Mouse (Mus musculus) hindbrain, embryonic 15.5 days (tissue): Measurements from ENCODE around the gene Ric8a. TPM values are rescaled to one million over a fixed set of nuclear protein-coding genes. Genes with fewer than 3 reads are reported as not detected.

Source experiments
- ATAC-seq: fragments of 200-750 bp; cut with Nextera tagmentation; 2 replicates; pipeline ENCODE4 v1.8.0; 2017; ENCODE audit warnings: low read depth, moderate number of reproducible peaks, moderate TSS enrichment; ENCODE audit not compliant: low FRiP score
- H3K27ac ChIP-seq: fragments of 300-500 bp; sonication (generic); replicated peaks from 2 replicates; pipeline ENCODE4 v1.5.1; 2015; ENCODE audit warnings: mild to moderate bottlenecking, inconsistent platforms
- H3K27me3 ChIP-seq: fragments of 300-500 bp; sonication (generic); 2 replicates; pipeline ENCODE4 v1.6.1; 2015; ENCODE audit warnings: control low read depth, inconsistent platforms
- H3K36me3 ChIP-seq: fragments of 300-500 bp; sonication (generic); 2 replicates; pipeline ENCODE4 v1.6.1; 2015; ENCODE audit warnings: control low read depth, inconsistent platforms
- H3K4me1 ChIP-seq: fragments of 300-500 bp; sonication (generic); replicated peaks from 2 replicates; pipeline ENCODE4 v1.6.1; 2015; ENCODE audit warnings: control low read depth, inconsistent platforms
- H3K4me2 ChIP-seq: fragments of 300-500 bp; sonication (generic); 2 replicates; pipeline ENCODE4 v1.6.1; 2015; ENCODE audit warnings: moderate library complexity, mild to moderate bottlenecking, inconsistent platforms
- H3K4me3 ChIP-seq: fragments of 300-500 bp; sonication (generic); 2 replicates; pipeline ENCODE4 v1.5.1; 2015; ENCODE audit warnings: mild to moderate bottlenecking, inconsistent platforms
- H3K9ac ChIP-seq: fragments of 300-500 bp; sonication (generic); 2 replicates; pipeline ENCODE4 v1.6.1; 2015; ENCODE audit warnings: inconsistent platforms
- H3K9me3 ChIP-seq: fragments of 300-500 bp; sonication (generic); 2 replicates; pipeline ENCODE4 v1.6.1; 2016; ENCODE audit warnings: control low read depth, inconsistent platforms
- WGBS: fragments of 180-500 bp; shearing (Covaris S2); methylation state at CpG from one replicate; pipeline ENCODE4 v1.1.7; 2015; 5-methylcytosine and 5-hydroxymethylcytosine counted together
- polyA plus RNA-seq: library from polyadenylated mRNA; unstranded; fragments of >200 nt; fragmentation: Nextera tagmentation; extraction: Ambion mirVana; gene quantifications from 2 replicates; pipeline ENCODE4 v1.2.1, GENCODE M21; 2015

Gene Ric8a
- polyA plus RNA-seq, 1 experiment from 2014 or later = 104 TPM

GRCm38 (mm10) chr7:140848591-140848990, 8.2 kb upstream of the Ric8a start:
- H3K9ac ChIP-seq = no peak overlapping the region
- peaks cover 17% of the 10 kb centered on the region for H3K36me3 ChIP-seq
- H3K4me3 ChIP-seq = no peak overlapping the region
- H3K4me2 ChIP-seq = no peak overlapping the region
- no peaks in the 10 kb centered on the region for H3K9me3 ChIP-seq
- no peak overlapping the region for H3K27ac ChIP-seq
- 94% methylated on average over 10 of the region's 10 CpGs for WGBS
- no peaks in the 10 kb centered on the region for H3K4me1 ChIP-seq
- no peak for ATAC-seq
- no peaks in the 10 kb centered on the region for H3K27me3 ChIP-seq

GRCm38 (mm10) chr7:140851916-140852315, 4.8 kb upstream of the Ric8a start:
- Histone ChIP-seq H3K27ac (no peak overlapping the region), H3K36me3 (peaks cover 22% of the 10 kb centered on the region), H3K27me3 (no peaks in the 10 kb centered on the region), H3K4me2 (no peak overlapping the region), H3K9me3 (no peaks in the 10 kb centered on the region), H3K9ac (no peak overlapping the region), H3K4me3 (no peak overlapping the region), H3K4me1 (peaks cover 10% of the 10 kb centered on the region)
- 98% methylated on average over 4 of the region's 4 CpGs for WGBS
- ATAC-seq = no peak

DNA sequence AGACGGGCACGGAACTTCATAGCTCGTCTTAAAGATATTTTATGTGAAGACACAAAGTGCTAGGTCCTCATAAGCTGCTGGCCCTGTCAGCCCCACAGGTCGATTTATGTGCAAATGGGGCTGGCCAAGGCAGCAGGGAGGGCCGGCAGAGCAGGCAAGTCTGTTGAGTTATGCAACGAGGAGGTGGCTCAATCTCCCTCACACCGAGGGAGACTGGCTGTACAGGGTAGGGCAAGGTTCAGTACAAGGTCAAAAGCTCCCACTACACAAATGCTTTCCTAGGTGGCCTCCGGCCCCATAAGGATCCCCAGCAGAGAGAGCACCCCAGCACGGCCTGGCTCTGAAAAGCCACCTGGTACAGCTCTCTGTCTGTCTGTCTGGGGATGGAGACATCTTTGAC, 3.4 kb upstream of the Ric8a start:
- Histone ChIP-seq H3K9me3 (no peaks in the 10 kb centered on the region), H3K27me3 (no peaks in the 10 kb centered on the region), H3K36me3 (peaks cover 22% of the 10 kb centered on the region), H3K27ac (no peak overlapping the region), H3K4me3 (no peak overlapping the region), H3K4me2 (no peak overlapping the region), H3K9ac (no peak overlapping the region), H3K4me1 (peaks cover 18% of the 10 kb centered on the region)
- no peak for ATAC-seq
- WGBS = 89% methylated on average over 9 of the region's 9 CpGs

DNA sequence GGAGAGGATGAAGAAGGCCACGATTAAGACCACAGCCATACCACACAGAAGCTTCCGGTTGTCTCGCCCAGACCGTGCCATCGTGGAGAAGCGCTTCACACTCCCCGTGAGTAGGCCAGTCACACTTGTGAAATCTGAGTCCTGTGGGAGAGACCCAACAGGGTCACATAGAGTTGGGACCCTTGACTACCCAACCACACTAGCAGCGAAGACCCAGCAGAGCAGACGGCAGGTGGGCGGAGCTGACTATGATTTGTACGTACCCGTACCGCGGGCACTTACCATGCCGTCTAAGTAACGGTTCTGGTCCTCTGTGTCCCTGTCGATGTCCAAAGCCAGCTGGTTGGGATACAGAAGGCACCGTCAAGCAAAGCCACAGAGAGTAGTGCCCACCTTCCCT, 2.3 kb upstream of the Ric8a start:
- Histone ChIP-seq H3K36me3 (peaks cover 26% of the 10 kb centered on the region), H3K4me1 (peaks cover 29% of the 10 kb centered on the region), H3K4me2 (no peak overlapping the region), H3K27ac (no peak overlapping the region), H3K9me3 (no peaks in the 10 kb centered on the region), H3K9ac (no peak overlapping the region), H3K4me3 (no peak overlapping the region), H3K27me3 (no peaks in the 10 kb centered on the region)
- no peak for ATAC-seq
- 94% methylated on average over 18 of the region's 18 CpGs for WGBS

GRCm38 (mm10) chr7:140855181-140855580, 1.6 kb upstream of the Ric8a start:
- Histone ChIP-seq H3K36me3 (peaks cover 31% of the 10 kb centered on the region), H3K27ac (0 out of 2 replicates have a peak overlapping the region, but pooled peaks have one; percentile 93), H3K27me3 (no peaks in the 10 kb centered on the region), H3K4me3 (peak overlapping the region; percentile 90), H3K9ac (peak overlapping the region; percentile 90), H3K4me1 (peaks cover 36% of the 10 kb centered on the region), H3K4me2 (peak overlapping the region; percentile 80), H3K9me3 (no peaks in the 10 kb centered on the region)
- ATAC-seq = no peak
- 77% methylated on average over 9 of the region's 9 CpGs for WGBS

DNA sequence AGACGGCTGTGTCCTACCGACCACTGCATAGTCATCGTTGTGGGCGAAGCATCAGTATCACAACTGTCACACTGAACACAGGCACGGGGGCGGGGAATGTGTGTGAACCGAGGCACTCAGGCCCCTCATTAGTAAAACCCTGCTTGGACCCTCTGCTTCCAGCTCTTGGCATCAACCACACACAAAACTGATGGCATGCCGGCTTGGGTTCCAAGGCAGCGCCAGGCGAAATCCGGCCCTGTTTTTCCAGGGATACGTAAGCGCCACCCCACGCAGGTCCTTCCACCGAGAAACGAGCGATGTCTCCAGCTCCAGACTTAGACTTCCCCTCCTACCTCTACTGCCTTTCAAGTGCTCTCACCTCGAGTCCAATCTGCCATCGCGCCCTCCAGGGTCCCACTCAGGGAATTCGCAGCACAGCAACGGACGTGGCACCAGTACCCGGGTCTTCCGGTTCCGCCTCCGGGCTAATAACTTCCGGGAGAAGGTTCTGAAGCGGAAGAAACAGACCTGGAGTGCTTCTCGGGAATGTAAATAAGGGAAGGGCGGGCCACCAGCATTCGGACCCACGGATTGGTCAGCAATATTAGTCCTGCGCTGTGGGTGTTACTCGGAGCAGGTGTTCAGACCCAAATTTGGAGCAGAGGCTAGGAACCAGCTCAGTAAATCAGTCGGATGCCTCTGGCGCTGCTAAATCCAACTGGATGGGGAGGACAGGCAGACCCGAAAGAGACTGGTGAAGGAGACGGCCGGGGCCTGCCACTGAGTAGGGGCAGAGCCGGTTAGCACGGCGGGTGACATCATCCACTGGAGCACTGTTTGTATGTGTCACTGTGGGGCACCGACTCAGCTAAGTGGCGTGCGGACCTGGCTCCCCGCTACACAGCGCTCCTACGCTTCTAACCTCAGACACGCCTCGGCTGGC, 635 bp upstream of the Ric8a start, which contains the start of gene Gm45785:
Gene Gm45785 (minus strand): TSS at position 472 of the 925 bp plus-strand sequence.
- H3K9me3 ChIP-seq = no peaks in the 10 kb centered on the region
- H3K9ac ChIP-seq = peak within 1 kb of the TSS; percentile 90
- peaks cover 38% of the 10 kb centered on the region for H3K36me3 ChIP-seq
- peak within 1 kb of the TSS; percentile 93 for H3K27ac ChIP-seq
- peak; percentile 82 for ATAC-seq
- no peaks in the 10 kb centered on the region for H3K27me3 ChIP-seq
- peak within 1 kb of the TSS; percentile 80 for H3K4me2 ChIP-seq
- peaks cover 36% of the 10 kb centered on the region for H3K4me1 ChIP-seq
- H3K4me3 ChIP-seq = peak within 1 kb of the TSS; percentile 90
- 1% methylated on average over 51 of the region's 51 CpGs for WGBS

DNA sequence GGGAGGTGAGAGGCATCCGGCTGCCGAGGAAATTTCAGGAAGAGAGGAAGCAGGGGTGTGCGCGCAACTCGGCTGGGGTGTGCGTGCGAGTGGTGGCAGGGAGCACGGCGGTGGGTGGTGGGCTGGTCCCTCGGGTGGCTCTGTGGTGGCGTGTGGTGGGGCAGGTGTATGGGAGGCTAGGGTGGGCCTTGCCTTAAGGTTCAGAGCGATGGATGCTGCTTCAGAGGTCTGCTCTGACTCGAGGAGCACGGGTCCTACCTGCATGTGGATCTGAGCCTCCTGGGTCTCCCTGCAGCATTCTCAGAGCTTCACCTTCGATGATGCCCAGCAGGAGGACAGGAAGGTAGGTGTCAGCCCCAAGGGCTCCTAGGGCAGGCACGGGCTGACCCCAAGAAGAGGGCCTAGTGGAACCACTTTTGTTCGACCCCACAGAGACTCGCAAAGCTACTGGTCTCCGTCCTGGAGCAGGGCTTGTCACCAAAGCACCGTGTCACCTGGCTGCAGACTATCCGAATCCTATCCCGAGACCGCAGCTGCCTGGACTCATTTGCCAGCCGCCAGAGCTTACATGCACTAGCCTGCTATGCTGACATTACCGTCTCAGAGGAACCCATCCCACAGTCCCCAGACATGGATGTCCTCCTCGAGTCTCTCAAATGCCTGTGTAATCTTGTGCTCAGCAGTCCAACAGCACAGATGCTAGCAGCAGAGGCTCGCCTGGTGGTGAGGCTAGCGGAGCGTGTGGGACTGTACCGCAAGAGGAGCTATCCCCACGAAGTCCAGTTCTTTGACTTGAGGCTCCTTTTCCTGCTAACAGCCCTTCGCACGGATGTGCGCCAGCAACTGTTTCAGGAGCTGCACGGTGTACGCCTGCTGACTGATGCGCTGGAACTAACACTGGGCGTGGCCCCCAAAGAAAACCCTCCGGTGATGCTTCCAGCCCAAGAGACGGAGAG, 1.1 kb downstream of the Ric8a start, which contains the start of gene Bet1l:
Gene Bet1l (minus strand): TSS at position 28 of the 956 bp plus-strand sequence.
- Histone ChIP-seq H3K4me2 (peak within 1 kb of the TSS; percentile 80), H3K27ac (peak within 1 kb of the TSS; percentile 93), H3K4me1 (peaks cover 36% of the 10 kb centered on the region), H3K9me3 (no peaks in the 10 kb centered on the region), H3K36me3 (peaks cover 46% of the 10 kb centered on the region), H3K27me3 (no peaks in the 10 kb centered on the region), H3K4me3 (peak within 1 kb of the TSS; percentile 90), H3K9ac (peak within 1 kb of the TSS; percentile 90)
- peak; percentile 54 for ATAC-seq
- WGBS = 38% methylated on average over 40 of the region's 40 CpGs

DNA sequence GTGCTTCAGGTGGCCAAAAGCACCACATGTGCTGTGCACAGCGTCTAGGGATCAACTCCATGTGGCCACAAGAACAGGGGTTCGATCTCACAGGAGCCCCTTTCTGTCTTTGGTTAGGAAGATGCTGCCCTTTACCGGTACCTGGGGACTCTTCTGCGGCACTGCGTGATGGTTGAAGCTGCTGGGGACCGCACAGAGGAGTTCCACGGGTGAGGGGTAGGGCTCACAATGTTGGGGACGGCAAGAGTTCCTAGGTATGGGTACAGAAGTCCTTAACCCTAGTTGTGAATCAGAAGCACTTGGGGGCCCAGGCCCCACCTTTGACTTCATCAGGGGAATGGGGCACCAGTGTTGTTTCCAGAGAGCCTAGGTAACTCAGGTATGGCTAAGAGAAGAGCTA, 2.0 kb downstream of the Ric8a start:
- Histone ChIP-seq H3K27ac (no peak overlapping the region), H3K4me1 (peaks cover 36% of the 10 kb centered on the region), H3K9me3 (no peaks in the 10 kb centered on the region), H3K9ac (peak overlapping the region; percentile 90), H3K4me3 (peak overlapping the region; percentile 90), H3K27me3 (no peaks in the 10 kb centered on the region), H3K36me3 (peaks cover 46% of the 10 kb centered on the region), H3K4me2 (peak overlapping the region; percentile 80)
- 95% methylated on average over 8 of the region's 8 CpGs for WGBS
- no peak for ATAC-seq

GRCm38 (mm10) chr7:140859997-140860396, 3.2 kb downstream of the Ric8a start:
- 68% methylated on average over 6 of the region's 6 CpGs for WGBS
- peaks cover 46% of the 10 kb centered on the region for H3K36me3 ChIP-seq
- H3K9ac ChIP-seq = no peak overlapping the region

GRCm38 (mm10) chr7:140860728-140861127, 4.0 kb downstream of the Ric8a start:
- no peak for ATAC-seq
- H3K4me2 ChIP-seq = no peak overlapping the region
- no peak overlapping the region for H3K4me3 ChIP-seq
- H3K9me3 ChIP-seq = no peaks in the 10 kb centered on the region
- no peaks in the 10 kb centered on the region for H3K27me3 ChIP-seq
- no peak overlapping the region for H3K9ac ChIP-seq
- H3K36me3 ChIP-seq = peaks cover 46% of the 10 kb centered on the region
- no peak overlapping the region for H3K27ac ChIP-seq
- 94% methylated on average over 5 of the region's 5 CpGs for WGBS
- H3K4me1 ChIP-seq = peaks cover 27% of the 10 kb centered on the region

More at GRCm38 (mm10) chr7:140859997-140860396, 3.2 kb downstream of the Ric8a start:
- no peak for ATAC-seq
- Histone ChIP-seq H3K27ac (no peak overlapping the region), H3K9me3 (no peaks in the 10 kb centered on the region), H3K4me2 (no peak overlapping the region), H3K4me1 (peaks cover 34% of the 10 kb centered on the region), H3K27me3 (no peaks in the 10 kb centered on the region), H3K4me3 (no peak overlapping the region)

DNA sequence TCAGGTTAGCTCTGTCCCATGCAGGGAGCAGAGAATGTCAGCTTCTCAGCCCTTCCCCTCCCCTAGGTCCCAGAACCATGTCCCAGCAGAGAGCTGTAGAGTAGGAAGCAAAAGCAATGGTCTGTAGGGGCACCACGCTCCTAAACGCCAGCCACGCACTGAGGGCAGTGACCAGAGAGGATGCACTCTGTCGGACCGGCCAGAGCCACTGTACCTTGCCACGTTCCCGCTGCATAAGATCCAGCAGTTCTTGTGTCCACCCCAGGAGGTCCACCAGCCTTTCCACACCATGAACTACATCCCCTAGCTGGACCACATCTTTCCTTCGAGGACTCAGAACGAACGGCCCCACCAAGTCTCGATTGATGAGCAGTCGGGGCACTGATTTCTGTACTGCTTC, 8.0 kb downstream of the Ric8a start:
- Histone ChIP-seq H3K4me1 (peaks cover 5% of the 10 kb centered on the region; the same call in 1 of the 2 replicates), H3K4me3 (no peak overlapping the region), H3K36me3 (peaks cover 42% of the 10 kb centered on the region), H3K27me3 (no peaks in the 10 kb centered on the region), H3K9ac (no peak overlapping the region), H3K9me3 (no peaks in the 10 kb centered on the region), H3K4me2 (no peak overlapping the region), H3K27ac (no peak overlapping the region)
- ATAC-seq = no peak
- 91% methylated on average over 12 of the region's 12 CpGs for WGBS
